Mouse (Mus musculus): ENCODE data around the gene AI467606. TPM values are rescaled to one million over a fixed set of nuclear protein-coding genes. Genes with fewer than 3 reads are reported as not detected.

The AI467606 gene
- polyA plus RNA-seq (2015; fragmentation: Nextera tagmentation; extraction: Ambion mirVana): 1.9 and 2.3 TPM in 2 replicates

DNA sequence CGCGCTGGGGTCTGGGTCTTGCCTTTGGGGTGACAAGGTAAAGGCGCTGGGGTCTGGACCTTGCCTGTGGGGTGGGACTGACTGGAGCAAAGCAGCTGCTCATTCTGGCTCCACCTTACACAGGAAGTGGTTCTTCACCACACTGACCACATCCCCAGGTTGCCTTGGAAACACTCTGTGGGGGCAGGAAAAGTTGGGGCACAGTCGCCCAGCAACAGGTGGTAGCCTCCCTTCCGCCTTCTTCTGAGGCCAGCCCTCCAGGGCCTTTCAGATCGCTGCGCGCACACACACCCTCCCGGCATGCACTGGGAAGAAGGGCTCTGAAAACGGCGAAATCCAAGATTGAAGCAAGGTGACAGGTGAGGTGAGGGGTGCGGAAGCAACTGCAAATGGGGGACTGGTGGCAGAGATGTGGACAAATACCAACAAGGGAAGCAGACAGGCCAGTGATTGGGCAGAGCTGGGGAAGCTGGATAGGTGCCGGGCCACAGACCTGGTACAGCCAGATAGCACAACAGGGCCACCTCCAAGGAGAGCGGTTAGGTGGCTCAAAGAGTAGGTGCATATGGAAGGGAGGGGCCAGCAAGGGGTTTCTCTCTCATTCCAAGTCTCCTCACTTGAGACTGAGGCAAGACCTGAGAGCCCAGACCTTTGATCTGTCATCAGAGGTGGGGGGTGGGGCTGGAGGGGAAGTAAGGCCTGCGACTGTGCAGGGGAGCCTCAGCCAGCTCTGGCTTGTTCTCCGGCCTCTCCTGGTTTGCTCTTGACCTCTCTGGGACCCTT lies at the start of gene AI467606:
AI467606 (plus strand) TSS at position 246 of the 783 bp plus-strand sequence.
- Histone ChIP-seq H3K27me3 (replicated peaks) (no peaks in the 10 kb centered on the region), H3K27ac (no peak within 1 kb of the TSS), H3K9ac (no peak within 1 kb of the TSS), H3K4me3 (no peak within 1 kb of the TSS), H3K4me1 (0 out of 2 replicates have a peak, but pooled peaks cover 6% of the 10 kb centered on the region), H3K9me3 (no peaks in the 10 kb centered on the region), H3K4me2 (no peak within 1 kb of the TSS), H3K36me3 (replicated peaks) (no peaks in the 10 kb centered on the region)
- 72% methylated on average over 16 of the region's 16 CpGs for whole genome bisulfite sequencing
- ATAC-seq (replicated peaks): no peak

DNA sequence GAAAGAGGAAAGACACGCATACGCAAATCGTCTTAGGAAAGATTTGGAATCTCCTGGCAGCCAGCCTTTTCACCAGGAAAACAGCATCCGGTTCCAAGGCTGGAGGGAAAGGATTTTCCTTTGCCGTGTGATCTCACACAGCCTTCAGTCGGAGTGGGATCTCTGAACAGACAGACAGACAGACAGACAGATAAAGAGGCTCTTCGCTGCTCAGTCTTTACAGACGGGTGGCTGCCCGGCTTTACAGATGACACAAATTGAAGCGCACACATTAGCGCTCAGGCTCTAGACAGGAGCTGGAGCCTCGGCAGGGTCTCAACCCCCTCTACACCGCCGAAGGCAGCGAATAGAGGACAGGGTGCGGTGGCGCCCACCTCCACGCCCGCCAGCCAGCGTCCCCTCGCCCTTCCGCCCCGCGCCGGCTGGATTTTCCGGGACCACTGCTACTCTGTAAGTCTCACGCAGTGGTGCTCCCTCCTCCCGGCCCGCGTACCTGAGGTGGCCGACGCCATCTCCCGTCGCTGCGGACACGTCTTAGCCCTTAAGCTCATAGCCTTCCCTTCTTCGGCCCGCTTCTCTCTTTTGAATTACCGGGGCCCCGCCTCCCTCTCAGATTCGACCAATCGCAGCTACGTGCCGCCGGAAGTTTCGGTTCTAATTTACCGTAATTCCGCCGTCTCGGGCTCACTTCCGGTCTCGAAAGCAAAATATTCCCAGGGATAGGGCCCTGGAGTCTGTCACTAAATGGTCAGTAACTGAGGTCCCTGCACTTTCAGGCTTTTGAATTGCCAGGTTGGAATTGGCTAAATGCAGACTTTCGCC lies 49.1 kb upstream of the AI467606 start, which contains the start of gene Kif22:
Kif22 (minus strand) TSS at position 621 of the 822 bp plus-strand sequence.
- Histone ChIP-seq H3K4me3 (peak within 1 kb of the TSS; percentile 64), H3K9ac (peak within 1 kb of the TSS; percentile 60; the same call in 1 of the 2 replicates), H3K4me2 (peak within 1 kb of the TSS; percentile 95), H3K27me3 (replicated peaks) (no peaks in the 10 kb centered on the region), H3K9me3 (no peaks in the 10 kb centered on the region), H3K4me1 (peaks cover 11% of the 10 kb centered on the region), H3K36me3 (replicated peaks) (no peaks in the 10 kb centered on the region), H3K27ac (peak within 1 kb of the TSS; percentile 65)
- under 1% methylated on average over 53 of the region's 53 CpGs for WGBS
- ATAC-seq (replicated peaks): peak; percentile 78

DNA sequence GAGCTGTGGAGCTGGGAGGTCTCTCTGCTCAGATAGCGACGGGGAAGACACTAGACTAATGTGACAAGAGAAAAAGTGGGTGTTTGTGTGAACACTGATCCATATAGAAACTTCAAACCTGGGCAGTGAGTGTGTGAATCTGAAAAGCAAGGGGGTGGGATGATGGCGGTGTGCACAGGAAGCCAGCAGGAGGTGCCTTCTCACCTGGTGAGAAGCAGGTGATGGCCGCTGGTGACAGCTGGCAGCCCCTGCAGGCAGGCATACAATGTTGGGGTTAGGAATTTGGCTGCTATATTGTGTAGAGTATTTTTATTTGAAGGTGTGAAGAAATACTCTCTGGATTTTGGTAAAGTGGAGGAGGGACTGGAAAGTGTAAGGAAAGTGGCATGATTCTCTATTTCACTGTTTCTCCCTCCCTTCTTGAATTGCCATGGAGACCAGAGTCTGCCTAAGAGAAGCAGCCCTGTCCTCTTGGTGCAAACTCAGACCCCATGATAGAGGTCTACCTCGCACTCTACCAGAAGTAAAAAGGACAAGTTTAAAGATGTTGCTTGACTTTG lies 36.1 kb upstream of the AI467606 start:
- H3K4me3 ChIP-seq: no peak overlapping the region
- ATAC-seq (replicated peaks): no peak
- no peaks in the 10 kb centered on the region for H3K27me3 ChIP-seq (replicated peaks)
- no peaks in the 10 kb centered on the region for H3K9me3 ChIP-seq
- H3K4me1 ChIP-seq: no peaks in the 10 kb centered on the region
- no peaks in the 10 kb centered on the region for H3K36me3 ChIP-seq (replicated peaks)
- WGBS: 75% methylated on average over 5 of the region's 5 CpGs
- no peak overlapping the region for H3K4me2 ChIP-seq
- no peak overlapping the region for H3K27ac ChIP-seq
- H3K9ac ChIP-seq: no peak overlapping the region

DNA sequence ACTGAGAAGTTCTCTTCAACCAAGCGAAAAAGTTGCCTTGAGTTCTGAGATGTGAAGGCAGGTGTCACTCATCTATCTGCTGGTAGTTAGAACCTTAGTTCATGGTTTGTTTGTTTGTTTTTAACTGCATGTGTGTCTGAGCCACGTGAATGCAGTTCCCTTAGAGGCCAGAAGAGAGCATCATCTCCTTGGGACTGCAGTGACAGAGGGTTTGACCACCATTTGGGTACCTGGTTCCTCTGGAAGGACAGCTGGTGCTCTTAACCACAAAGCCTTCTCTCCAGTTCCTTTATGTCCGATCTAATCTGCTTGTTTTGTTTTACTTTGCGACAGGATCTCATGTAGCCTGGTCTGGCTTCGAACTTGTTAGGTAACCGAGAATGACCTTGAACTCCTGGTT lies 25.6 kb upstream of the AI467606 start:
- 88% methylated on average over 6 of the region's 6 CpGs for WGBS
- Histone ChIP-seq H3K36me3 (replicated peaks) (no peaks in the 10 kb centered on the region), H3K4me2 (no peak overlapping the region), H3K4me3 (no peak overlapping the region), H3K4me1 (no peaks in the 10 kb centered on the region), H3K9ac (no peak overlapping the region), H3K27ac (no peak overlapping the region), H3K9me3 (no peaks in the 10 kb centered on the region), H3K27me3 (replicated peaks) (no peaks in the 10 kb centered on the region)
- ATAC-seq (replicated peaks): no peak

DNA sequence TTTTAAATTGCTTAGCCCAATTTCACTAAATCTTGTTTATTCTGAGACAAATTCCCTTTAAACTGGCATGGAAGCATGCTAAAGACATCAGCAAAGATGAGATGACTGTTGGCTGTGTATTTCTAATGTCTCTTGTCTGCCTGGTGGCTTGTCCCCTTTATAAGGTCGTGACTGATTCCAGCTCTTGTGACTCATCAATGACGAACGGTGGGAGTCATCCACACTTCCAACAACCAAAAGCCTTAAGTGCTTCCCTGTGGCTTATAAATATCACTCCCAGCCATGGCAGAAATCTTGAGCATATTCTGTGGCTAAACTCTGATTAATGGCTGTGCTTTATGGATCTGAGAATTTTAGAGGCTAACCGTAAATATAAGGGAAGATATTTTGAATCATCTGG lies 24.8 kb upstream of the AI467606 start:
- no peak overlapping the region for H3K27ac ChIP-seq
- H3K4me2 ChIP-seq: no peak overlapping the region
- no peaks in the 10 kb centered on the region for H3K36me3 ChIP-seq (replicated peaks)
- no peak overlapping the region for H3K9ac ChIP-seq
- 89% methylated on average over 4 of the region's 4 CpGs for WGBS
- H3K27me3 ChIP-seq (replicated peaks): no peaks in the 10 kb centered on the region
- no peaks in the 10 kb centered on the region for H3K9me3 ChIP-seq
- no peak overlapping the region for H3K4me3 ChIP-seq
- no peaks in the 10 kb centered on the region for H3K4me1 ChIP-seq
- no peak for ATAC-seq (replicated peaks)

DNA sequence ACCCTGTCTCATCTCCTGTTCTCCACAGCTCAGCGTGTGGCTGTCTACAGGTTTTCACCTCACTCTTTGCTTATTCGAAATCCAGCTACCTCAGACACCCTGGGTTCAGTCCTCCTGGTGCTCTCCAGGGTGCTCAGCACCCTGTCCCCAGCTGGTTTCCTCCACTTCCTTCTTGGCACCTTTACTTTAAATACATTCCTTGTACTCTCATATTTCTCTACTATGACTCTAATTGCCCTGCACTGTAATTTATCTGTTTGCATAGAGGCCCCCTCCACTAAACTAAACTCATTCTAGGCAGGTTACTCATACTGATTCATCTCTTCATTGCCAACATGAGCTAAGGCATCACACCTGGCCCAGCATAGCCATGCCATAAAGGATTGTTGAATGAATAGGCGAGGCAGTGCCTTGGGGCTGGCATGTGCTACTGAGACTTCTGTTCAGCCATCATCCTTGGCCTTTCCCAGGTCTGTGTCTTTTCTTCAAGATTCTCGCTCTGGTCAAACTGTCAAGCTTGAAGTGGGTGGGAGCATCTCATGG lies 20.2 kb upstream of the AI467606 start:
- Histone ChIP-seq H3K9ac (no peak overlapping the region), H3K4me3 (no peak overlapping the region), H3K4me2 (no peak overlapping the region), H3K27ac (no peak overlapping the region), H3K27me3 (replicated peaks) (no peaks in the 10 kb centered on the region), H3K36me3 (replicated peaks) (no peaks in the 10 kb centered on the region), H3K9me3 (no peaks in the 10 kb centered on the region), H3K4me1 (no peaks in the 10 kb centered on the region)
- no peak for ATAC-seq (replicated peaks)
- WGBS: 71% methylated on average over 4 of the region's 4 CpGs

DNA sequence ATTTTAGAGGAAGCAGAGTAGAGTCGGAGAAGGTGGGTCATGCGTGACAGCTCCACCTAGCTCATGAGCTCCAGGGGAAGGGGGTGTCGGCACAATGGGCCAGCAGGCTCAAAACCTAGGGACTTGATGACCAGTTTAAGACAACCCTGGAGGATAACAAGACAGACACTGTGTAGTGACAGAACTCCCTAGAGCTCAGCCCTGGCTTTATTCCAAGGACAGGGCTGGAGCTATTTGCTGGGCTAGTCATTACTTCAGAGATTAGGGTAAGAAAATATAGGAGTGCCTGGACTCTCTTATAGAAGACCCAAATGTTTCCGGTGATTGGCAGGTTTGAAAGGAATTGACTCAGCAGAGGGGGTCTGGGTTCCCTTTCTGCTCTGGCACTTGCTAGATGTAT lies 17.9 kb upstream of the AI467606 start:
- Histone ChIP-seq H3K4me3 (no peak overlapping the region), H3K27me3 (replicated peaks) (no peaks in the 10 kb centered on the region), H3K9ac (no peak overlapping the region), H3K9me3 (no peaks in the 10 kb centered on the region), H3K4me2 (no peak overlapping the region), H3K4me1 (no peaks in the 10 kb centered on the region), H3K36me3 (replicated peaks) (no peaks in the 10 kb centered on the region), H3K27ac (no peak overlapping the region)
- no peak for ATAC-seq (replicated peaks)
- 77% methylated on average over 4 of the region's 4 CpGs for WGBS

DNA sequence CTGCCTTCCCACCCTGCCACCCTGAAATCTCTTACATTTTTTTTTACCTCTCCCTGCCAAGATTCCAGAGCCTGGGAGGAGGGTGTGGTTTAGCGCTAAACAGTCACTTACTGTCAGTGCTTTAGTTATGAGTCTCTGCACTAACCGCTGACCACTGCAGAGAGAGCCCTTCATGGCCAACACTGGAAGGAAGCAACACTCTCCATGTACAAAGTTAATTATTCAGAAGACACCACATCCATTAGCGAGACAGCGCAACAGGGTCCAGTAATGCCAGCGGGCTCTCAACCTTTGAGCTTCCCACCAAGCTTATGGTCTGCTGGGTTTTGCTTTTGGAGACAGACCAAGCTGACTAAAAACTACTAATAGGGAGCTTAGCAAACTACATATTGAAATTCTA lies 15.0 kb upstream of the AI467606 start:
- H3K36me3 ChIP-seq (replicated peaks): no peaks in the 10 kb centered on the region
- no peaks in the 10 kb centered on the region for H3K9me3 ChIP-seq
- H3K4me2 ChIP-seq: no peak overlapping the region
- no peak overlapping the region for H3K9ac ChIP-seq
- H3K4me1 ChIP-seq: no peaks in the 10 kb centered on the region
- 95% methylated on average over 5 of the region's 5 CpGs for WGBS
- H3K27ac ChIP-seq: no peak overlapping the region
- H3K4me3 ChIP-seq: no peak overlapping the region
- no peaks in the 10 kb centered on the region for H3K27me3 ChIP-seq (replicated peaks)
- ATAC-seq (replicated peaks): no peak

DNA sequence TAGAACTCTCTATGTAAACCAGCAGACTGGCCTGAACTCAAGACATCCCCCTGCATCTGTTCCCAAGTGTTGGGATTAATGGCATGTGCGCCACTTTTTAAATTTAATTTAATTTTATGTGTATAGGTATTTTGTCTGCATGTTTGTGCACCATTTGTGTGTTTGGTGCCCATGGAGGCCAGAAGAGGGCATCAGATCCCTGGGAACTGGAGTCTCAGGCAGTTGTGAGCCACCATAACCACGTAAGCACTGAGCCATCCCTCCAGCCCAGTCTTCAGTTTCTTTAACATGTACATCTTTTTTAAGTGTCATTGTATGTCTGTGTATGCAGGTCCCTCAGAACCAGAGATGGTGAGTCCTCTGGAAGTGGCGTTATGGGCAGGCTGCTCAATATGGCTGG lies 13.5 kb upstream of the AI467606 start:
- H3K4me2 ChIP-seq: no peak overlapping the region
- no peak overlapping the region for H3K27ac ChIP-seq
- no peak overlapping the region for H3K9ac ChIP-seq
- H3K4me1 ChIP-seq: no peaks in the 10 kb centered on the region
- 87% methylated on average over 3 of the region's 3 CpGs for WGBS
- H3K27me3 ChIP-seq (replicated peaks): no peaks in the 10 kb centered on the region
- H3K9me3 ChIP-seq: no peaks in the 10 kb centered on the region
- H3K4me3 ChIP-seq: no peak overlapping the region
- H3K36me3 ChIP-seq (replicated peaks): no peaks in the 10 kb centered on the region
- no peak for ATAC-seq (replicated peaks)

DNA sequence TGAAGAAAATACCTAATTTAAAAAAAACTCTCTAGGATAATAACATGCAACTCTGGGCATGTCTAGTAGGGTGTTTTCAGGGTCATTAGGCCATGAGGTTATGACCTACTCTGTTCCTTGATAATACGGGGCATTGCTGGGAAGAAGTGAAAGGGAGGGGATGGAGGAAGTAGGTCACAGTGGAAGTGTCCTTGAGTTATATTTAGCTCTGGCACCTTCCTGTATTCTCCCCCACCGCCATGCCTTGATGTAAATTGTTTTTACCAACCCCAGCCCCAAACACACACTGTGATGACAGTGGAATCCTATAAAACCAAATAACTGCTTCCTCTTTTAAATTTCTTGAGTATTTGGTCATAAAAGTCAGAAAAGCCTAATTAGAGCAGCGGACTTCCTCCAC lies 11.1 kb upstream of the AI467606 start:
- Histone ChIP-seq H3K27ac (no peak overlapping the region), H3K4me1 (no peaks in the 10 kb centered on the region), H3K4me3 (no peak overlapping the region), H3K36me3 (replicated peaks) (no peaks in the 10 kb centered on the region), H3K27me3 (replicated peaks) (no peaks in the 10 kb centered on the region), H3K9ac (no peak overlapping the region), H3K4me2 (no peak overlapping the region), H3K9me3 (no peaks in the 10 kb centered on the region)
- 74% methylated on average over 3 of the region's 3 CpGs for WGBS
- no peak for ATAC-seq (replicated peaks)

DNA sequence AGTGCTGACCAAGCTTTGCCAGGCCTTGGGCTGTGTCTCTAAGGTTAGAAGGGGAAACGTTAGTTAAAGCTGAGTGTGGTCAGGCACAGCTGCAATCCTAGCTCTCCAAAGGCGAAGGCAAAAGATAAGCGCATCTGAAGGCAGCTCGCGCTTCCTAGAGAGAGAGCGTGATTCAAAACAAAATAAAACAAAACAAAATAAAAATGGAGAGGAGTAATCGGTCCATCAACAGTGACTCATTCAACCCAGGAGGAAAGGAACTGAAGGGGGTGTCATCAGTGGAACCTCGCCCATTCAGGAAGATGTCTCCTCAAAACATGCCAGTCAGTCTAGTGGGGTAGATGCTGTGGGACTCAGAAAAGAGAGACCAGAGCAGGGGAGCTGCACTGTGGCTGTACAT lies 8.9 kb upstream of the AI467606 start:
- no peak overlapping the region for H3K27ac ChIP-seq
- no peaks in the 10 kb centered on the region for H3K27me3 ChIP-seq (replicated peaks)
- WGBS: 80% methylated on average over 8 of the region's 8 CpGs
- H3K36me3 ChIP-seq (replicated peaks): no peaks in the 10 kb centered on the region
- H3K9ac ChIP-seq: no peak overlapping the region
- H3K4me2 ChIP-seq: no peak overlapping the region
- ATAC-seq (replicated peaks): no peak
- no peak overlapping the region for H3K4me3 ChIP-seq
- H3K9me3 ChIP-seq: no peaks in the 10 kb centered on the region
- H3K4me1 ChIP-seq: no peaks in the 10 kb centered on the region

DNA sequence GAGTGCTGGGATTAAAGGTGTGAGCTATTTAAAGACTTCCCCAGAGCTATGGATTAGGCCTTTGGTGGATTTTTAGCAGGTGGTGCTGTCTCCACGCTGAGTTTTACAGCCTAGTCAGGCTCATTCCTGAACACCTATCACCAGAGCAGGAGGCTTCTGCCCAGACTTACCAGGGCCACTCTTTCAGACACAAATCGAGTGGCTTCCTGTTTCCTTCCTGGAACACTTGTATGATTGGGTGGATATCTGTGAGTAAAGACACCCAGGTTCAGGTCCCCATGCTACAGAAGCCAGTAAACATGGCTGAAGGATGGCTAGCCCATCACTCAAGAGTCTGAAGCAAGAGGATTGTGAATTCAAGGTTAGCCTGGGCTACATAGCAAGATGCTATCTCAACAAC lies 8.2 kb upstream of the AI467606 start:
- Histone ChIP-seq H3K27ac (no peak overlapping the region), H3K9ac (no peak overlapping the region), H3K4me3 (no peak overlapping the region), H3K27me3 (replicated peaks) (no peaks in the 10 kb centered on the region), H3K9me3 (no peaks in the 10 kb centered on the region), H3K36me3 (replicated peaks) (no peaks in the 10 kb centered on the region), H3K4me1 (no peaks in the 10 kb centered on the region), H3K4me2 (no peak overlapping the region)
- no peak for ATAC-seq (replicated peaks)
- 57% methylated on average over 2 of the region's 2 CpGs for WGBS

Measured in midbrain, embryonic 15.5 days (tissue).